Mouse (Mus musculus) C2C12 (cell line): Measurements from ENCODE around the gene Dcdc2c.

Experiments used
- CTCF ChIP-seq: IDR thresholded peaks from one replicate; pipeline ENCODE4 v1.5.1; 2011; ENCODE audit not compliant: control insufficient read depth, insufficient read depth, insufficient read length
- MAX ChIP-seq: IDR thresholded peaks from one replicate; pipeline ENCODE4 v1.6.1; 2011; ENCODE audit warnings: mild to moderate bottlenecking, control low read depth
- MYOD1 ChIP-seq: IDR thresholded peaks from one replicate; pipeline ENCODE4 v1.6.1; 2011; ENCODE audit warnings: low read depth; ENCODE audit not compliant: control insufficient read depth, insufficient read length

- no peak for TF ChIP-seq MAX
- no peak for TF ChIP-seq MYOD1
- no peak for TF ChIP-seq CTCF
These were observed 46.4 kb upstream of the Dcdc2c start for GRCm38 (mm10) chr12:28598526-28598991.
